Mouse (Mus musculus): ENCODE results near the gene Flad1. TPM values are rescaled to one million over a fixed set of nuclear protein-coding genes. Genes with fewer than 3 reads are reported as not detected.
"Not testable (repeated sequence)": the region's sequence is repeated elsewhere in the genome, so short reads cannot be mapped to it uniquely, and the experiment has no call there.

Gene Flad1
- polyA plus RNA-seq, 1 experiment from 2014 or later, result 27.9 TPM

- H3K4me3 ChIP-seq, result peak overlapping the region; percentile 59
- H3K27me3 ChIP-seq (ENCODE audit: low read depth, poor library complexity, severe bottlenecking), result no peaks in the 10 kb centered on the region
- H3K27ac ChIP-seq (replicated peaks), result peak overlapping the region; percentile 76
- no peaks in the 10 kb centered on the region for H3K9me3 ChIP-seq (replicated peaks)
- 22% methylated on average over 5 of the region's 5 CpGs for WGBS
- peaks cover 25% of the 10 kb centered on the region for H3K4me1 ChIP-seq
- peak; percentile 50 for DNase-seq (ENCODE audit: low spot score)
- peaks cover 37% of the 10 kb centered on the region for H3K36me3 ChIP-seq
Observed at GRCm38 (mm10) chr3:89437269-89437668, 25.6 kb upstream of the Flad1 start.

- Histone ChIP-seq H3K4me3 (peak within 1 kb of the TSS; percentile 59), H3K27me3 (ENCODE audit: low read depth, poor library complexity, severe bottlenecking) (no peaks in the 10 kb centered on the region), H3K4me1 (peaks cover 31% of the 10 kb centered on the region), H3K27ac (replicated peaks) (peak within 1 kb of the TSS; percentile 76), H3K36me3 (peaks cover 40% of the 10 kb centered on the region), H3K9me3 (replicated peaks) (no peaks in the 10 kb centered on the region)
- 5% methylated on average over 16 of the region's 16 CpGs for WGBS
- peak; percentile 88 for DNase-seq (ENCODE audit: low spot score)
Observed at GRCm38 (mm10) chr3:89436176-89437113, 24.8 kb upstream of the Flad1 start, which contains the start of gene Pbxip1. Gene Pbxip1, plus strand, starts transcription at chr3:89436706.

- Histone ChIP-seq H3K4me1 (peaks cover 43% of the 10 kb centered on the region), H3K36me3 (peaks cover 33% of the 10 kb centered on the region), H3K4me3 (no peak overlapping the region), H3K27ac (replicated peaks) (no peak overlapping the region), H3K9me3 (replicated peaks) (no peaks in the 10 kb centered on the region), H3K27me3 (ENCODE audit: low read depth, poor library complexity, severe bottlenecking) (no peaks in the 10 kb centered on the region)
- WGBS, result 81% methylated on average over 7 of the region's 7 CpGs
- DNase-seq (ENCODE audit: low spot score), result no peak
Observed at GRCm38 (mm10) chr3:89435041-89435440, 23.4 kb upstream of the Flad1 start.

- peaks cover 32% of the 10 kb centered on the region for H3K36me3 ChIP-seq
Observed at GRCm38 (mm10) chr3:89434532-89434931, 22.9 kb upstream of the Flad1 start.

GRCm38 (mm10) chr3:89432606-89433005 lies 20.9 kb upstream of the Flad1 start:
- Histone ChIP-seq H3K4me3 (no peak overlapping the region), H3K9me3 (replicated peaks) (no peaks in the 10 kb centered on the region), H3K4me1 (peaks cover 45% of the 10 kb centered on the region), H3K27ac (replicated peaks) (no peak overlapping the region), H3K36me3 (peaks cover 45% of the 10 kb centered on the region), H3K27me3 (ENCODE audit: low read depth, poor library complexity, severe bottlenecking) (no peaks in the 10 kb centered on the region)
- no peak for DNase-seq (ENCODE audit: low spot score)
- WGBS, result 95% methylated on average over 8 of the region's 8 CpGs

More at GRCm38 (mm10) chr3:89434532-89434931, 22.9 kb upstream of the Flad1 start:
- H3K4me1 ChIP-seq, result peaks cover 49% of the 10 kb centered on the region
- no peak for DNase-seq (ENCODE audit: low spot score)
- no peaks in the 10 kb centered on the region for H3K9me3 ChIP-seq (replicated peaks)
- H3K27me3 ChIP-seq (ENCODE audit: low read depth, poor library complexity, severe bottlenecking), result no peaks in the 10 kb centered on the region
- 0 out of 2 replicates have a peak overlapping the region, but pooled peaks have one; percentile 14 for H3K4me3 ChIP-seq
- H3K27ac ChIP-seq (replicated peaks), result no peak overlapping the region
- 84% methylated on average over 11 of the region's 11 CpGs for WGBS

- H3K4me3 ChIP-seq, result peak within 1 kb of the TSS; percentile 95
- WGBS, result 3% methylated on average over 67 of the region's 68 CpGs
- peak; percentile 95 for DNase-seq (ENCODE audit: low spot score)
- peak within 1 kb of the TSS; percentile 94 for H3K27ac ChIP-seq (replicated peaks)
- no peaks in the 10 kb centered on the region for H3K9me3 ChIP-seq (replicated peaks)
- peaks cover 28% of the 10 kb centered on the region for H3K4me1 ChIP-seq
- peaks cover 64% of the 10 kb centered on the region for H3K36me3 ChIP-seq
- no peaks in the 10 kb centered on the region for H3K27me3 ChIP-seq (ENCODE audit: low read depth, poor library complexity, severe bottlenecking)
Observed at GRCm38 (mm10) chr3:89430171-89431159, 18.8 kb upstream of the Flad1 start, which contains the start of gene Pygo2. Gene Pygo2, plus strand, starts transcription at chr3:89430214.

- not testable (repeated sequence) for DNase-seq (ENCODE audit: low spot score); H3K9me3 ChIP-seq (replicated peaks); H3K4me3 ChIP-seq; H3K27ac ChIP-seq (replicated peaks); H3K27me3 ChIP-seq (ENCODE audit: low read depth, poor library complexity, severe bottlenecking)
- WGBS, result 92% methylated on average over 7 of the region's 7 CpGs
- H3K4me1 ChIP-seq, result peaks cover 32% of the 10 kb centered on the region
- H3K36me3 ChIP-seq, result peaks cover 67% of the 10 kb centered on the region
Observed at GRCm38 (mm10) chr3:89429021-89429420, 17.4 kb upstream of the Flad1 start.

- Histone ChIP-seq H3K4me1 (peaks cover 47% of the 10 kb centered on the region), H3K27me3 (ENCODE audit: low read depth, poor library complexity, severe bottlenecking) (no peaks in the 10 kb centered on the region), H3K36me3 (peaks cover 58% of the 10 kb centered on the region), H3K27ac (replicated peaks) (no peak overlapping the region), H3K4me3 (no peak overlapping the region; the same call in 1 of the 2 replicates), H3K9me3 (replicated peaks) (no peaks in the 10 kb centered on the region)
- no peak for DNase-seq (ENCODE audit: low spot score)
- 86% methylated on average over 4 of the region's 4 CpGs for WGBS
Observed at GRCm38 (mm10) chr3:89425876-89426275, 14.2 kb upstream of the Flad1 start.

GRCm38 (mm10) chr3:89425141-89425525 lies 13.5 kb upstream of the Flad1 start:
- DNase-seq (ENCODE audit: low spot score), result no peak
- H3K27me3 ChIP-seq (ENCODE audit: low read depth, poor library complexity, severe bottlenecking), result no peaks in the 10 kb centered on the region
- H3K4me3 ChIP-seq, result no peak overlapping the region
- H3K36me3 ChIP-seq, result peaks cover 58% of the 10 kb centered on the region
- no peak overlapping the region for H3K27ac ChIP-seq (replicated peaks)
- WGBS, result 92% methylated on average over 5 of the region's 5 CpGs
- peaks cover 47% of the 10 kb centered on the region for H3K4me1 ChIP-seq
- no peaks in the 10 kb centered on the region for H3K9me3 ChIP-seq (replicated peaks)

- peaks cover 58% of the 10 kb centered on the region for H3K36me3 ChIP-seq
- no peaks in the 10 kb centered on the region for H3K9me3 ChIP-seq (replicated peaks)
- DNase-seq (ENCODE audit: low spot score), result no peak
- peaks cover 47% of the 10 kb centered on the region for H3K4me1 ChIP-seq
- H3K27ac ChIP-seq (replicated peaks), result no peak overlapping the region
- H3K27me3 ChIP-seq (ENCODE audit: low read depth, poor library complexity, severe bottlenecking), result no peaks in the 10 kb centered on the region
- WGBS, result 90% methylated on average over 5 of the region's 5 CpGs
- no peak overlapping the region for H3K4me3 ChIP-seq
Observed at GRCm38 (mm10) chr3:89424416-89425140, 12.9 kb upstream of the Flad1 start.

- Histone ChIP-seq H3K9me3 (replicated peaks) (no peaks in the 10 kb centered on the region), H3K27me3 (ENCODE audit: low read depth, poor library complexity, severe bottlenecking) (no peaks in the 10 kb centered on the region), H3K36me3 (peaks cover 45% of the 10 kb centered on the region), H3K4me1 (peaks cover 52% of the 10 kb centered on the region), H3K4me3 (peak overlapping the region; percentile 57), H3K27ac (replicated peaks) (peak overlapping the region; percentile 85)
- DNase-seq (ENCODE audit: low spot score), result no peak
- WGBS, result 72% methylated on average over 6 of the region's 6 CpGs
Observed at GRCm38 (mm10) chr3:89422556-89423205, 11.0 kb upstream of the Flad1 start.
